Mouse (Mus musculus) B cell, adult 2 months (primary cell): ENCODE measurements around the gene Lasp1.

Experiments
- DNase-seq, 2 experiments: peaks; one replicate each; pipeline ENCODE4 v3.0.0; 2022

The Lasp1 gene

DNA sequence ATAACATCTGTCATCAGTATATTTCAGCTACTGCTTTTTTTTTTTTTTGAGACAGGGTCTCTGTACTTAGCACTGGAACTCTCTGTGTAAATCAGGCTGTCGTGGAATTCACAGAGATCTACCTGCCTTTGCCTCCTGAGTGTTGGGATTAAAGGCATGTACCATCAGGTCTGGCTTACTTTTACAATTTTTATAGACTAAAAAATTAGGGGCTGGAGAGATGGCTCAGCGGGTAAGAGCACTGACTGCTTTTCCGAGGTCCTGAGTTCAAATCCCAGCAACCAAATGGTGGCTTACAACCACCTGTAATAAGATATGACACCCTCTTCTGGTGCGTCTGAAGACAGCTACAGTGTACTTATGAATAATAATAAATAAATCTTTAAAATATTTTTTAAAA lies 81.6 kb downstream of the Lasp1 start:
- no peak for DNase-seq

DNA sequence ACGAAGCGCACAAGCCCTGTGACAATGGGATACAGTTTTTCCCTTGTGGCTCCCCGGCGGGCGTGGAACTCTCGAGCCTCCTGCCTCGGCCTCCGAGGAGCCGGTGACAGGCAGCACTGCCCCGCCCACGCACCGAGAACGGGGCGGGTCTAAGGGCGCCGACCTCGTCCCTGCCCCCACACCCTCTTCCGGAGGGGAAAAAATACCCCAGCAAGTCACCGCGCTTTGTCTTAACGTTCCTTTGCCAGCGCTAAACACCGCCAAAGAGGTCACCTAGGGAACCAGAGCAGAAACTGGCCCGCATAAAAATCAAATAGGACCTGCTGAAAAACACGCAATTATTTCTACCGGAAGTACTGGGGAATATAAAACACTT lies 84.7 kb downstream of the Lasp1 start:
- peak; percentile 93 for DNase-seq

DNA sequence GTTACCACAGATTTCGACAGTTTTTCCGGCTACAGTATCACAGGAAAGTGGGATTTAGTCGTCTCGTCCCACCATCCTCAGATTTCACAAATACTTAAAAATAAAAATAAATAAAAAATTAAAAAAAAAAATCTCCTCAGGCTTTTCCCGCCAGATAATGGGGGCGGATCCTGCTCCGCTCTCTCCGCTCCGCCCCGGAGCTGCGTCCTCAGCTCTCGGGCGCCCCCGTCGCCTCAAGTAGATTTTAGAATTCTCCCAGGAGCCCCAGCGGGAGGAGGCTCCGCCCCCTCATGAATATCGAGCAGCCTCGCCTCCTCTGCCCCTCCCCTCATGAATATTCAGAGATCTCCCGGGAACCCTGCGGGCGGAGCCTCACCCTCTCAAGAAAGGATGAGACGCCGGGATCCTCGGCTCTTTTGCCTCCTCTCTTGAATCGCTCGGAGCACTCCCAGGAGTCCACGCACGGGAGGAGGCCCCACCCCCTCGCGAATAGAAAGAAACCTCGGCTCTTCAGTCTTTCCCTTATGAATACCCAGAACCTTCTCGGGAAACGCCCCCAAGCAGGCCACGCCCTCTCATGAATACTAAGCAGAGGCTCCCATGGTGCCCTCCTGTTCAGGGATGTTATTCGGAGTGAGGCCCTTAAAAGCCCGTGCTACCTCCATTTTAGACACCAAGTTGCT lies 85.3 kb downstream of the Lasp1 start, which contains the start of gene Fbxo47:
Gene Fbxo47, minus strand, starts transcription at position 237 of the 683 bp plus-strand sequence.
- peak; percentile 97 to 98 for DNase-seq

DNA sequence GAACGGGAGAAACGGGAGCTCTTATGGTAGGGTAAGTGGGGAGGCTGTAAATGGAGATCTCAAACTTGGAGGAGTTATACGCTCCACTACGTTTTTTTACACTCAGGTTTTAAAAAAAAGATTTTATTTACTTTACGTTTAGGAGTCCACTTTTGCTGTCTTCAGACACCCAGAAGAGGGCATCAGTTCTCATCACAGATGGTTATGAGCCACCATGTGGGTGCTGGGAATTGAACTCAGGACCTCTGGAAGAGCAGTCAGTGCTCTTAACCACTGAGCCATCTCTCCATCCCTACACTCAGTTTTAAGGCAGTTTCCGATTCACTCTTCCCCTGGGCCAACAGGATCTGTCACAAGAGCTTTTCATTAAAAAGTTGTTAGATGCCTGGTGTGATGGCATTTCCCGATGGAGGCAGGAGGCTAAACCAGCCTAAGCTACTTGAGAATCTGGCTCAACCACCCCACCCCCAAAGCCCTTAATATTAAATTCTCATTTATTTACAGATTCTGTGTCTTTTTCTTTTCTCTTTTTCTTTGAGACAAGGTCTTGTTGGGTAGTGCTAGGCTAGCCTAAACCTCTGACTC lies 85.9 kb downstream of the Lasp1 start:
- no peak for DNase-seq

- no peak for DNase-seq
Observed at GRCm38 (mm10) chr11:97885296-97885915, 86.6 kb downstream of the Lasp1 start.
